Mouse (Mus musculus): Measurements from ENCODE around the gene Myo1g. TPM values are rescaled to one million over a fixed set of nuclear protein-coding genes. Genes with fewer than 3 reads are reported as not detected.

Gene Myo1g
- 0.77 and 0.86 TPM in 2 replicates for polyA plus RNA-seq (2012; rRNA removed)

DNA sequence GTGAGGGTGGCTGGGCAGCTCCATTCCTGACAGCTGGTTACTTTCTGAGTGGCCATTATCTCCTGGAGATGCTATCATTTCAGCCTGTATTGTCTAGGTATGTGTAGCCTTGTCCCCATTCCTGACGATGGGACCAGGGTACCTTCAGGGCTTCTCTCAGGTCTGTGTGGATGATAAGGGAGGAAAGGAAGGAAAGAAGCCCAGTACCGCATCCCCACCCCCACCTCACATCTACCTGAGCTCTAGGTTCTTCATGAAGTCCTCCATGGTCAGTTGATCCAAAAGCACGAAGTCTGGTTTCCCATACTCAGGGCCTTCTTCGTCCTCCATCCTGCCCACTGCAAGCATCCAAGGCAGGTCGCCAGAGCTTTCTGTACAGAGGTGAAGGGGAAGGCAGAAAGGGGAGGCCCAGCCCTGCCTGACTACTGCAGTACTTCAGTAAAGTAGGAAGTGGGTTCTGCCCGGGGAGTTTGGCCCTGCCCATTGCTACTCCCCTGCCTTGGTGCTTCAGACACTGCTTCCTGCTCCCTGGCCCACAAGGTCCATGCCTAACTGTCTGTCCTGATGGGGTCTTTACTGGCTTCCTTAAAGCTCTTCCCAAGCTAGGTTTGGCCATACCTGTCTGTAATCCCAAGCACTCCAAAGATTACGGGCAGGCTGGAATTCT lies at the start of gene Myo1g:
TSS of gene Myo1g (minus strand) at position 459 of the 667 bp plus-strand sequence.
- Histone ChIP-seq H3K4me3 (replicated peaks; ENCODE audit: insufficient read depth, low read depth, low read length) (no peak within 1 kb of the TSS), H3K27ac (ENCODE audit: insufficient read depth, low read length) (no peak within 1 kb of the TSS), H3K27me3 (ENCODE audit: control insufficient read depth, insufficient read depth, low read length) (no peaks in the 10 kb centered on the region), H3K4me1 (ENCODE audit: control insufficient read depth, insufficient read depth, low read length) (no peaks in the 10 kb centered on the region)
- DNase-seq = no peak
- no peak for TF ChIP-seq CTCF (IDR thresholded peaks at IDR 0.05; ENCODE audit: borderline replicate concordance, insufficient read depth, low read depth, low read length)
- no peak for TF ChIP-seq POLR2A (IDR thresholded peaks at IDR 0.05; ENCODE audit: borderline replicate concordance, insufficient read depth, low read length)
- 81% methylated on average over 7 of the region's 7 CpGs for WGBS

DNA sequence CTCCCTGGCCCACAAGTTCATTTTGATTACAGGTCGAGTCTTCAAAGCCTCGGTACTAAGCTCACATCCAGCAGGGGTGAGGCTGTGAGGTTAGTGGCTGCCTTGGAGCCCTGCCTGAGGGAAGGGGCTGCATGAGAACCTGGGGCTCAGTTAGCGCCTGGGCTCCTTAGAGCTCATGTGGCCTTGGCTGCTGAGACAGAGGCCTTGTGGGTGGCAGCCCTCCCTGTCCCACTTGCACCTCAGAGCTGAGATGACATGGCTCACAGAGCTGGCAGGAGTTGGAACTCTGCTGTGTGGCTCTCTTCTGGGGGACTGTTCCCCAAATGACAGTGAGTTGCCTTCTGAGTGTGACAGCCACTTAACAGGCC lies 48.6 kb upstream of the Myo1g start:
- Histone ChIP-seq H3K4me3 (replicated peaks; ENCODE audit: insufficient read depth, low read depth, low read length) (no peak overlapping the region), H3K4me1 (ENCODE audit: control insufficient read depth, insufficient read depth, low read length) (peaks cover 29% of the 10 kb centered on the region), H3K27ac (ENCODE audit: insufficient read depth, low read length) (no peak overlapping the region), H3K27me3 (ENCODE audit: control insufficient read depth, insufficient read depth, low read length) (no peaks in the 10 kb centered on the region)
- 45% methylated on average over 3 of the region's 3 CpGs for WGBS
- no peak for DNase-seq
- TF ChIP-seq CTCF (IDR thresholded peaks at IDR 0.05; ENCODE audit: borderline replicate concordance, insufficient read depth, low read depth, low read length) (no peak), POLR2A (IDR thresholded peaks at IDR 0.05; ENCODE audit: borderline replicate concordance, insufficient read depth, low read length) (no peak)

DNA sequence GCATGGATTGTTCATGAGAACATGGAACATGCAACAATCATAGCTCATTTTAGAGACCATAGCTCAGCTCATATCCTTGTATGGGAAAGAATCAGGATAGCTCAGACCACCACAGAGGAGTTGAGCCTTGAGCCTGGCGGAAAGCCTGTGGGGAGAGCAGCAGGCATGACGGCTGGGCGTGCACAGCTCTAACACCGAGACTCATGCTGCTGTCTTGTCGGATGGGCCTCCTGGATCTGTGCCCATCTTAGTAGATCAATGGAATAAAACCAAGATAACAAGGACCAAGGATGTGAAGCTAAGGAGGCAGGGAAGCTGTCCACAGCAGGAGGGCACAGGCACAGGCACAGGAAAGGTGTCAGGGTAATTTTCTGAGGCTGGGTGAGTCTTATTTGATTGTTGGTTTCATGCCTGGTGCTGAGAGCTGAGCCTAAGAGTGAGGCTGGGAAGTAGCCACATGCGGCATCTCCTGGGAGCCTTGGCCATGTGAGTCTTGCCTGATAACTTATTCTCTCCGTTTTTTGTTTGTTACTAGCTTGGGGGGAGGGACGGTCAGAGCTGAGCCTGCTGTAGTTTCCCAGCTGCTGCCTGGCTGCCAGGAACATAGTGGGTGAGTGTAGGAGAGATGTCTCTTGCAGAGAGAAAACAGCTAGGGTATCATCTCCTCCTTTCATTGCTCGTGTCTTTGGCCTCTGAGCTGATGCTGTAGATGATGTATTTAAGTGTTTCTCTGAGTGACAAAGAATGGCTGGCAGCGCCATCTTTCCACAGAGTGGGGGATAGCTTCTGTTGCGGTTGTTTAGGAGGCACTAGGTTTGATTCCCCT lies 48.0 kb upstream of the Myo1g start:
- no peak overlapping the region for H3K27ac ChIP-seq (ENCODE audit: insufficient read depth, low read length)
- H3K4me1 ChIP-seq (ENCODE audit: control insufficient read depth, insufficient read depth, low read length) = peaks cover 29% of the 10 kb centered on the region
- TF ChIP-seq POLR2A (IDR thresholded peaks at IDR 0.05; ENCODE audit: borderline replicate concordance, insufficient read depth, low read length) (no peak), CTCF (IDR thresholded peaks at IDR 0.05; ENCODE audit: borderline replicate concordance, insufficient read depth, low read depth, low read length) (peak; percentile 47; the same call in 1 of the 2 replicates)
- H3K27me3 ChIP-seq (ENCODE audit: control insufficient read depth, insufficient read depth, low read length) = no peaks in the 10 kb centered on the region
- DNase-seq = peak; percentile 50 to 54
- WGBS = 31% methylated on average over 11 of the region's 11 CpGs
- H3K4me3 ChIP-seq (replicated peaks; ENCODE audit: insufficient read depth, low read depth, low read length) = no peak overlapping the region

DNA sequence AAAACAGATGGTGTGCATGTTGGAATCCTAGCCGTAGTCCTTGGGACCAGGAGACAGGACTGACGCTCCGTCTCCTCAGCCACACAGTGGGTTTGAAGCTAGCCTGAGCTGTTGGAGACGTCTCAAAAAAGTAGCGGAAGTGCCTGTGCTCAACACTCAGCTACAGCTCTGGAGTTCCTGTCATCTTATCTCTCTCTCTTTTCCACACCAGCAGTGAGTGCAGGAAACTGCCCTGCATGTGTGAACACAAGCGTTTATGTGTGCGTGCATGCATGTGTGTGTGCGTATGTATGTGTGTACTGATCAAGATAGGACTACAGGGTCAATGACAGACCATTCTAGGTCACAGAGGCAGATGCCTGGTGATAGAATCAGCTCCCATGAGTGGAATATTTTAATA lies 47.2 kb upstream of the Myo1g start:
- no peak overlapping the region for H3K4me3 ChIP-seq (replicated peaks; ENCODE audit: insufficient read depth, low read depth, low read length)
- H3K27ac ChIP-seq (ENCODE audit: insufficient read depth, low read length) = no peak overlapping the region
- DNase-seq = peak in 1 of 2 experiments; percentile 45
- whole genome bisulfite sequencing = 43% methylated on average over 8 of the region's 8 CpGs
- TF ChIP-seq CTCF (IDR thresholded peaks at IDR 0.05; ENCODE audit: borderline replicate concordance, insufficient read depth, low read depth, low read length) (no peak), POLR2A (IDR thresholded peaks at IDR 0.05; ENCODE audit: borderline replicate concordance, insufficient read depth, low read length) (no peak)
- no peaks in the 10 kb centered on the region for H3K27me3 ChIP-seq (ENCODE audit: control insufficient read depth, insufficient read depth, low read length)
- peaks cover 29% of the 10 kb centered on the region for H3K4me1 ChIP-seq (ENCODE audit: control insufficient read depth, insufficient read depth, low read length)

DNA sequence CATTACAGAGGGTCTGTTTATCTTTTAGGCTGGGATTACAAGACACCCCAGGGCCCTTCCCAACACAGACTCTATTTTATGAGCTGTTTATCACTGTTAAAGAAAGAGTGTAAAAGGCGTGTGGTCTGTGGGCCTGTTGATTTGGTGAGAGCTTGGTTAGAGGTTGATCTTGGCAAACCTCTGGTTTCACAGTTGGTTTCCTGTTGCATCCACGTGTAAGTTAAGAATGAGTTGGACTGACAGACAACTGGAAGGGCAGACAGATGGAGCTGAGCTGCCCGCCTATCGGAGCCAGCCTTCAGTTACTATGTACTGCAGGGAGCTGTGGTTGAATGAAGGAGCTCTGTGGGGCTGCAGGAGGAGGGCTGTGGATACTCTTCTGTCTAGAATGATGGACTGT lies 45.7 kb upstream of the Myo1g start:
- Histone ChIP-seq H3K4me3 (replicated peaks; ENCODE audit: insufficient read depth, low read depth, low read length) (no peak overlapping the region), H3K4me1 (ENCODE audit: control insufficient read depth, insufficient read depth, low read length) (peaks cover 29% of the 10 kb centered on the region), H3K27me3 (ENCODE audit: control insufficient read depth, insufficient read depth, low read length) (no peaks in the 10 kb centered on the region), H3K27ac (ENCODE audit: insufficient read depth, low read length) (no peak overlapping the region)
- WGBS = 58% methylated on average over 4 of the region's 4 CpGs
- no peak for DNase-seq
- TF ChIP-seq POLR2A (IDR thresholded peaks at IDR 0.05; ENCODE audit: borderline replicate concordance, insufficient read depth, low read length) (no peak), CTCF (IDR thresholded peaks at IDR 0.05; ENCODE audit: borderline replicate concordance, insufficient read depth, low read depth, low read length) (no peak)

DNA sequence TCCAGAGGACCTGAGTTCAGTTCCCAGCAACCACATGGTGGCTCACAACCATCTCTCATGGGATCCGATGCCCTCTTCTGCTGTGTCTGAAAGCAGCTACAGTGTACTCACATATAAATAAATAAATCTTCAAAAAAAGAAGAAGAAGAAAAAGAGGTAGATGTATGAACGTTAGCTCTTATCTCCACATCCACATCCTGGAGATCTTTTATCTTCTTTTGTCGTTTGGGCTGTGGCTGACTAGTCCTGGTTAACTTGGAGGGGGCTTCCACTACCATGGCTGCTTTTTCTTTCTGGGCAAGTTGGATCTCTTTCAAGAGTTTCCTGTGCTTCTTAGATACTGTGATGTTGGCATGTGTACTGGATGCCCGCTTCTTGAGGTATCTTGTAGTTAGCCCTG lies 42.4 kb upstream of the Myo1g start:
- H3K4me1 ChIP-seq (ENCODE audit: control insufficient read depth, insufficient read depth, low read length) = peaks cover 11% of the 10 kb centered on the region
- TF ChIP-seq CTCF (IDR thresholded peaks at IDR 0.05; ENCODE audit: borderline replicate concordance, insufficient read depth, low read depth, low read length) = no peak
- TF ChIP-seq POLR2A (IDR thresholded peaks at IDR 0.05; ENCODE audit: borderline replicate concordance, insufficient read depth, low read length) = no peak
- no peak overlapping the region for H3K4me3 ChIP-seq (replicated peaks; ENCODE audit: insufficient read depth, low read depth, low read length)
- H3K27me3 ChIP-seq (ENCODE audit: control insufficient read depth, insufficient read depth, low read length) = no peaks in the 10 kb centered on the region
- DNase-seq = no peak
- H3K27ac ChIP-seq (ENCODE audit: insufficient read depth, low read length) = no peak overlapping the region
- 90% methylated on average over 4 of the region's 4 CpGs for WGBS

DNA sequence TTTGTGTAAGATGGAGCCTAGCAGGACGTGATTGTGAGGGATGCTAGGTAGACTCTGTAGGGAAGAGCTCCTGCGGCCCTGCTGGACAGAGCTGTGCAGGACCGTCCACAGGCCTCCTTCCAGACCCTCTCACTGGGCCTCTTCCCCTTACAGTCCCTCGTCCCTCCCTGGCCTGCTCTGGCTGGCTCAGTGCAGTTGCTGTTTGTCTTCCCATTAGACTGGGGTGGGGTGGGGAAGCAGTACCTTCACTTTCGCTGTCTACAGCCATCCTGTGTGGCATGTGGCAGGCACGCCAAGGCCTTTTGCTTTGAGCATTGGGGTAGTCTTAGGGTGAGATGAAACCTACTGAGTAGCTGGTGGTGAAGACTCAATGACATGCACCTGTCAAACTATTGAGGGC lies 41.6 kb upstream of the Myo1g start:
- TF ChIP-seq CTCF (IDR thresholded peaks at IDR 0.05; ENCODE audit: borderline replicate concordance, insufficient read depth, low read depth, low read length) = no peak
- TF ChIP-seq POLR2A (IDR thresholded peaks at IDR 0.05; ENCODE audit: borderline replicate concordance, insufficient read depth, low read length) = no peak
- no peak for DNase-seq
- peaks cover 7% of the 10 kb centered on the region for H3K4me1 ChIP-seq (ENCODE audit: control insufficient read depth, insufficient read depth, low read length)
- H3K4me3 ChIP-seq (replicated peaks; ENCODE audit: insufficient read depth, low read depth, low read length) = no peak overlapping the region
- WGBS = 86% methylated on average over 6 of the region's 6 CpGs
- H3K27me3 ChIP-seq (ENCODE audit: control insufficient read depth, insufficient read depth, low read length) = no peaks in the 10 kb centered on the region
- H3K27ac ChIP-seq (ENCODE audit: insufficient read depth, low read length) = no peak overlapping the region

DNA sequence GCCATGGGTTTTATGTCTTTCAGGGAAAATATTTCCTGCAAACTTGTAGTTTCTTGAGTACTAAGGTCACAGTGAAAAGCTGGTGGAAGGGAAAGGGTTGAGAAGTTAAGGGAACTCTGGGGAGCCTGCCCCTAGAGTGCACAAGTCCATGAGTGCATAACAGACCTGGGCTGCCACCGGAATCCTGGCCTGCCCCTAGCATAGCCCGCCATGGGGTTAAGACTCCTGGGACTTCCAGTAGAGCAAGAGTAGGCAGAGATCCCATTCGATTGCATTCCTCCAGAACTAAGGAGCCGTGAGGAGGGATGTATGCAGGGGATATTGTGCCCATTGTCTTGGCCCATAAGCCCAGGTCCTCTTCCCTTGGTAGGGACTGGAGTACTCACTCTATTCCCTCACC lies 40.7 kb upstream of the Myo1g start:
- WGBS = 84% methylated on average over 4 of the region's 4 CpGs
- H3K4me1 ChIP-seq (ENCODE audit: control insufficient read depth, insufficient read depth, low read length) = peaks cover 4% of the 10 kb centered on the region; the same call in 1 of the 2 replicates
- no peak for DNase-seq
- no peaks in the 10 kb centered on the region for H3K27me3 ChIP-seq (ENCODE audit: control insufficient read depth, insufficient read depth, low read length)
- TF ChIP-seq POLR2A (IDR thresholded peaks at IDR 0.05; ENCODE audit: borderline replicate concordance, insufficient read depth, low read length) = no peak
- TF ChIP-seq CTCF (IDR thresholded peaks at IDR 0.05; ENCODE audit: borderline replicate concordance, insufficient read depth, low read depth, low read length) = no peak
- no peak overlapping the region for H3K27ac ChIP-seq (ENCODE audit: insufficient read depth, low read length)
- H3K4me3 ChIP-seq (replicated peaks; ENCODE audit: insufficient read depth, low read depth, low read length) = no peak overlapping the region

Measured in cerebellum, adult 2 months (tissue).